Mouse (Mus musculus) v-Abl transformed pro-B cells (cell line): ENCODE data around the gene Haus4.

ENCODE experiments used
- in situ Hi-C, 2 experiments: fragments of 400-800 bp; cut with MboI; formaldehyde crosslinking; loops; one replicate each; pipeline ENCODE4 v1.15.1; 2025; ENCODE audit not compliant: unreplicated experiment in 2 of 2

Haus4 gene

DNA sequence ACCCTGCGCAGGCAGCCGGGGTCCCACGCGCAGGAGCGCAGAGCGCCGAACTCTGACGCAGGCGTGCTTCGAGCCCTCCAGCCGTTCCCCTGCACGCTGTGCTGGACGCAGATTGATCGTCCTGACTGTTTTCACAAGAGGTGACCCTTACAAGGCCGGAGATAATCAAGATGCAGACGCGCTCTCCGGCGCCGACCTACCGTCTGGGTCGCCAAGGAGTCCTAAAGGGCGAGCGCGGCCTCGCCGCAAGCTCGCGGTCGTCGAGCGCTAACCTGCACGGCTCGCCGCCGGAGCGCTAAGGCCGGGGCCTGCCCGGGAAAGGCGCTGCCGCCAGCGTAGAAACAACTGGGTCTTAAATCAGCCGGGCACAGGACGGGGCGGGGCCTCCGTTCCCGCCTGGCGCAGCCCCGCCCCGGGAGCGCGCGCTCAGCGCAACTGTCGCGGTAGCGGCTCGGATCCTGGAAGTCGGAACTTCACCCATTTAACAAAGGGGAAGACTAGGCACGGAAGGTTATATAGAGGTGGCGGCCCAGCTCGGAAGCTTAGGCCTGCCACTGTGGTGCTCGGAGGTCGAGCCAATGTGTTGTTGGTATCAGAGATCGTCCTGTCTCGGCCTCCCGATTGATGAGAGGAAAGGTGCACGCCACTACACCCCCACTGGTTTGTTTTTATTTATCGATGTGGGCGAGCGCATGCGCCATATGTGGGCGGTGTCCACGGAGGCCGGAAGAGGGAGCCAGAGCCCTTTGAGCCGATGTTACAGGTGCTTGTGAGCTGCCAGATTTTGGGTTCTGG, at the start of gene Haus4:
Gene Haus4, minus strand, starts transcription at position 642 of the 795 bp plus-strand sequence.
- in situ Hi-C loops, result no loop called here

DNA sequence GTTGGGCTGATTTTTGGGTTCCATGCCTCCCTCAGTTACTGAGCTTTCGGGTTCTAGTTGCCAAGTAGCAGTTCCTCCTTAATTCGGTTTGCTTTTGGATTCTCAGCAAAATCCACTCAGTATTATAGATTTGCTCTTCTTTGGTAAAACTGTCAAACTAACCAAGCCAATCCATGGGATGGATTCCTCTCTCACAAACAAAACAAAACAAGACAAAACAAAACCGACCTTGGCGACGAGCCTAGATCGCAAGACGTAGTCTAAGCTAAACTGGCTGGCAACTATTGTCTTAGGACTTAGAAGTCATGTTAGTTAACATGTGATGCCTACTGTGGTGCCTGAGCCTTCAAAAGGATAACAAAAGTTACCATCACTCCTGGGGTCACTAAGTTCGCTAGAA, 49.3 kb upstream of the Haus4 start:
- in situ Hi-C loops, result loop anchor here in 1 of 2 experiments (5.0 kb wide), 1 partner anchor 36 kb away; no protein-coding TSS in a partner anchor

DNA sequence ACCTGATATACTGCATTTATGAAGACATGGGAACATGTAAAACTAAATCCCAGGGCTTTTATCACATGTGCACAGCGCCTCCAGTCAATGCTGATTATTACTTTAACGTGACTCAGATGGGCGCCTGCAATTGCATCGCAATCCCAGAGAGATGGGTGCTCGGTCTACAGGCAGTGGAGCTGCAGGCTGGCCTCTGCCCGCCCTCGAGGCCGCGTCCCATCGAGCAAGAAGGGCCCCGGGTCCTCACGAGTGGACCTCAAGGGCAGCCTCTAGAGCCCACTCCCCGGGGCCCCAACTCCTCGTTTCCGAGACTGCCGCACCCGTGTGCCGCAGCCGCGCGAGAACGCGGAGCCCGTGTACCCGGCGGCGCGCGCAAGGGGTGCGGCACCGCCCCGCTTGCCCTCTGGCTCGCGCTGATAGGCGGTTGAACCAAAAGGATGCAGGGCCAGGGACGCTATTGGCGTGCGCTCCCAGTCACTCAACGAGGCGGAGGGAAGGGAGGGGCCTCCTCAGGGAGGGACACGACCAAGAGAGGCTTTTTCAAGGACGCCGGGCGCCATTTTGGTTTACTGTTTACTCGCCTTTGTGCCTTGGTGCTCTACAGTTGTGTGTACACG, 48.7 kb upstream of the Haus4 start:
- in situ Hi-C loops, result loop anchor here in 1 of 2 experiments (5.0 kb wide), 1 partner anchor 36 kb away; no protein-coding TSS in a partner anchor

DNA sequence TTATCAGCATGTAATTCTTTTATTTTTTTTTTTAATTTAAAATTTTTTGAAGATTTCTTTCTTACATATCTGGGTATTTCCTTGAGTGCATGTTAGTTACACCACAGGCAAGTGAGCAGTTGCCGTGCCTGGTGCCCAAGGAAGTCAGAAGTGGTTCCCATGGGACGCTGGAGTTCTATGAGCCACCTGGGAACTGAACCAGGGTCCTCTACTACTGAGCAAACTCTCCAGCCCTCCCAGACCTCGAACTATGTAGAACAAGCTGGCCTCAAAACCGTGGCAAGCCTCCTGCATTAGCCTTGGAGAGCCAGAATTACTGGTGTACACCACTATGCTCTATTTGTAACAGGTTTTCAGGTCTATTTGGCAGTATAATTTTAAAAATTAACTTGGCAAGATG, 48.2 kb upstream of the Haus4 start:
- in situ Hi-C loops, result loop anchor here in 1 of 2 experiments (5.0 kb wide), 1 partner anchor 35 kb away; no protein-coding TSS in a partner anchor

DNA sequence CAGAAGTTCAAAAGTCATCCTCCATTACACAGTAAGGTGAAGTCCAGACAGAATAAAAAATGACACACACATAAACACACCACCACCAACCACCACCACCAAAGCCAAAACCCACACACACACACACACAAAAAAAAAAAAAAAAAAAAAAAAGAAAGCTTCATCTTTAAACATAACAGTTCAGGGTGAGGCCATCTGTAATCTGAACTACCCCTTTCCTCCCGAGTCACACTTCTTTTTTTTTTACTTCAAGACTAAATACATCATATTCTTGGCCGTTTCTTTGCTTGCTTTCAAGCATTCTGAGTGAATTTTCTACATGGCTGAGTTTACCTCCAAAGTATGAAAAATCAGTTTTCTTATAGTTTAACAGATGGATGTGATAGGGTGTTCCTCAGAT, 47.2 kb upstream of the Haus4 start:
- in situ Hi-C loops, result loop anchor here in 1 of 2 experiments (5.0 kb wide), 1 partner anchor 34 kb away; no protein-coding TSS in a partner anchor

DNA sequence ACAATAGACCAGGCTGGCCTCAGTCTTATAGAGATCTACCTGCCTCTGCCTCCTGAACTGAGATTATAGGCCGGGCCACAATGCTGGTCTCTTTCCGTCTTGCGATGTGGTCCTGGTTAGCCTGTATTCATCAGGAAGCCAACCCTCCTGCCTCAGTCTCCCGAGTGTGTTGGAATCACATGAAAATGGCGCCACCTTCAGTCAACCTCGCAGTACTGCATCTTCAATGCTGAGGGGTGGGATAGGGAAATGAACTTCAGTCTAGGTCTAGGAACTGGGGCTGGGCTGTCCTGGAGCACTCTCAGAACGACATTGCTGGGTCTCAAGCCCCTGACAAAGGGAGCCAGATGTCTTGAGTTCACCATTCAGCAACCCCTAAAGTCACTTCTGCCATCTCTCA, 42.7 kb upstream of the Haus4 start:
- in situ Hi-C loops, result no loop called here

DNA sequence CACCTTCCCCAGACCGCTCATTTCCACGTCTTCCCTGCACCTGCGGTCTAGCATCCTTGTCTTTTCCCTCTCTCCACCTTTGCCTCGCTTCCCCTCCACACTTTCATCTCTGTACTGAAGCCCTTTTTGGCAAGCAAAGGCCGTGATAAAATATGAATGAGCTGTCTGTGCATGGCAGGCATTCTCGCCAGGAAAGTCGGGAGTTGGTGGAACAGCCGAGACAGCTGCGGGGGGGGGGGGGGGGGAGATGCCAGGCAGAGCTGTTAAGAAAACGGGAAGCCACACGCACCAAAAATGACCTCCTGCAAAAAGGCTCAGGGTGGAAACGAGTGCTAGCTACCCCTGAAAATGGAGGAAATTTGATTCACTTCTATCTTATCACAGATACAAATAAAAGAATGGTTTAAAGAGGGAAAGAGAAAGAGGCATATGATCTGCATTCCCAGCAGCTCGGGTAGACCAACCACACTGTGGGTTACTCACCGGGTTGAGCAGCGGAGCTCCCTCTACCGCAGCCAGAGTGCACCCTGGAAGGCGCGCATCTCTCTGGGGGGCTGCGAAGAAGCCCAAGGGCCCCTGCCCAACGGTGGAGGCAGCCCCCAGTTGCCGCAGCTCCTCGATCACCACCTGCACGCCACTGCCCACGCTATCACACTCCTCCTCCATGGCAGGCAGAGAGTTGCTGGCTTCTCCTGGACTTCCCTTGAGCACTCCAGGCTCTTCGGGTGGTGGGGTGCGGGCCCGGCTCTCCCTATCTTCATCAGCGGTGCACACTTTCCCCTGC, 40.4 kb upstream of the Haus4 start:
- in situ Hi-C loops, result no loop called here

DNA sequence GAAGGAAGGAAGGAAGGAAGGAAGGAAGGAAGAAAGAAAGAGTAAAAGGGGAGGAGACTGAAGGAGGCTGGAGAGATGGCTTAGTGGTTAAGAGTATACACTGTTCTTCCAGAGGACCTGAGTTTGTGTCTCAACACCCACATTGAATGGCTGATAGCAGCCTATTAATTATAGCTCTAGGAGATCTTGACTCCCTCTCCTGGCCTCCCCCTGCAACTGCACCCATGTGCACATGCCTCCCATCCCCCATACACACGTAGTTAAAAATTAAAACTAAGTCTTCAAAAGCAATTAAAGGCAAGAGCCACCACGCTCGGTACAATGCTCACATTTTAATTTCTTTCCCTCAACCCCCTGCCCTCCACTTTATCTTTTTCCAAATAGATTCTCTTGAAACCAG, 39.6 kb upstream of the Haus4 start:
- in situ Hi-C loops, result no loop called here

DNA sequence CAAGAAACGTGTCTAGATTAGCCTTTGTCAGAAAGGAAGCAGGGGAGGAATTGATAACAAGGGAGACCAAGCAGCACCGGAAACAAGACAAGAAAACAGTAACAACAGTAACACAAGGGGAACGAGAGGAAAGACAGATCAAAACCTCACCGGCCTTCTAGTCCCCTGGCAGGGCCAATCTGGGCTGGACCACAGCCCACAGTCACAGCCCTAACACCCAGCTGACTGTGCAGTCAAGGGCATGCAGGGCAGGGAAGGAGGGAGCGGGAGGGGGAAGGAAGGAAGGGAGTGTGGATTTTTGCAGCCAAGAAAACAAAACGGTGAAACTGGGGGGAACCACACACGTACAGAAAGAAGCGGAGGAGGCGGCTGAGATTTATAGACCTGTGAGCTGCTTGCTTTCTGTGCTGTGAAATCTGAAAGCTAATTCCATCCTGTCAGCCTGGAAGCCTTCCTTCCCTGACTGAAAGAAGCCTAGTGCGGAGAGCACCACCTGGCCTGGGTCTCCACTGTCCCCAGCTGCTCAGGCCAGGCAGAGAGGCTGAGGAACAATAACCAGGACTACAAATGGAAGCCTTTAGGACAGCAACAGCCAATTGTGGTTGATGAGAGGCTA, 38.0 kb upstream of the Haus4 start:
- in situ Hi-C loops, result no loop called here

DNA sequence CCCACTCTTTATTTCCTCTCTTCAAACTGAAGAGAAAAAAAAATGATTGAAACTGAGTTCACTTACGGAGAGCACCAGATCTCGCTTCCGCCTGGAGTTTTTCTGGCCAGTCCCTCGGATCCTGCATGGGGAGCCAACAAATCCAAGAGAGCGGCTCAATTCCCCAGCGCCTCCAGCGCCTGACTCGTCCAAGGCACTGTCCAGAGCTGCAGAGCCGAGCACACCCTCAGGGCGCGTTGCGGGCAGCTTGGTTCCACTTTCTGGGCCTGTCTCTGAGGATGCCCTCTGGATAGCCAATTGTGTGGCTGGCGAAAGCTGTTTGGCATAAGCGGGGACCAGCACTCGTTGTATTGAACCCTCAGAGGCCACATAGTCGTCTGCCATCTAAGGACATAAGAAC, 36.6 kb upstream of the Haus4 start:
- in situ Hi-C loops, result no loop called here

DNA sequence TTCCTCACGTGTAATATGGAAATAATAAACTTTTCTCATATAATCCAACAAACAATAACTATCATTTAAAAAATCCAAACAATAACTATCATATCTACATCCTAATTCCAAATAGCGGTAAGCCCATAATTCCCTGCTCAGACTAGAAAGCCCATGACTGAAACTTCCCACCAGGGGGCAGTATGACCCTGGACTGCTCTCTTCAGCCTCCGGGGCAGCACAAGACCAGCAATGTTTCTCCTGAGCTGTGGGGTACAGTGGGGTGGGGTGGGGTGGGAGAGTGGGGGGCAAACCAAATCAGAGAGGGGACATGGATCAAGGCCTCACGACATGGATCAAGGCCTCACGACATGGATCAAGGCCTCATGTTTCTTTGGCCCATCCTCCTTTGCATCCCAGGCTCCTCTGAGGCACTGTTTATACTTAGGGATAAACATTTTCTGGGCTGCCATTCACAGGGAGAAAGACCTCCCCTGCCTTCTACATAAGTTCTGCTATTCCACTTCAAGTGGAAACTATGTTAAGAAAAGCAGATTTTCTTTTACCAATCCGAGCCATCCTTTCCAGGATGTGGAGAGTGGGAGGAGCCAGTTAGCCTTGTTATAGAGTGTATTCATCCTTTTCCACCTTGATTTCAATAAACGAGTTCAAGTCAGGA, 29.4 kb upstream of the Haus4 start:
- in situ Hi-C loops, result no loop called here

DNA sequence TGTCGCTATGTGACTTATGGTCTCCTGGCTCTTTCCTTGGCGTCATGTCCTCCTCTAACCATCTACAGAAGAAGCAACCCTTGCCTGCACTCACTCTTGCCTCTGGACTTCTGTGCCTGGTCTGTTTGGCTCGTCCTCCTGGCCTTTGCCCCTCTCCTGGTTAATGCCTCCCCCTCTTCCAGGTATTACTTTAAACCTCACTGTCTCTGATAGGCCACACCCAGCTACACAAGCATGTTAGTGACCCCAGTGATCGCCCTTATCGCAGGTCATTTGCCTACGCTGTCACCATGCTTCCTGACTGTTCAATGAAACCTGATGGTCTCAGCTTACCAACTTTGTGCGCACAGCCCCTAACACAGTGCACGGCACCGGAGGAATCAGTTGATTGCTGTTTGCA, 28.1 kb upstream of the Haus4 start:
- in situ Hi-C loops, result no loop called here

DNA sequence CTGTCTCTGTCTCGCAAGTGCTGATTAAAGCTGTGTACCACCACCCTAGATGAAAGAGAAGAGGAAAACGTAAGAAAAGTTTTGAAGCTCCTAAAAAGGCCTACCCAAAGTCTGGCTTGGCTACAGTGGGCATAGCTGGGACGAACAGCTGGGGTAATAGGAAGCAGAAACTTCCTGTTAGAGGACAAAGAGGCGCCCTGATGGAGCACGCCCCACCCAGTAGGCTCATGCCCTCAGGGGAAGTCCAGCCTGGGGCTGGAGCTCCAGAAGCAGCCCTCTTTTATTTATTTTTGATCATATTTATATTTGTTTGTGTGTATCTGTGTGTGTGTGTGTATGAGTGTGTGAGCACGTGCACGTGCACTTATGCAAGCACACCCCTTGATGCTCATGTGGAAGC, 25.2 kb upstream of the Haus4 start:
- in situ Hi-C loops, result loop anchor here in 1 of 2 experiments (10.0 kb wide), 1 partner anchor 125 kb away; no protein-coding TSS in a partner anchor

DNA sequence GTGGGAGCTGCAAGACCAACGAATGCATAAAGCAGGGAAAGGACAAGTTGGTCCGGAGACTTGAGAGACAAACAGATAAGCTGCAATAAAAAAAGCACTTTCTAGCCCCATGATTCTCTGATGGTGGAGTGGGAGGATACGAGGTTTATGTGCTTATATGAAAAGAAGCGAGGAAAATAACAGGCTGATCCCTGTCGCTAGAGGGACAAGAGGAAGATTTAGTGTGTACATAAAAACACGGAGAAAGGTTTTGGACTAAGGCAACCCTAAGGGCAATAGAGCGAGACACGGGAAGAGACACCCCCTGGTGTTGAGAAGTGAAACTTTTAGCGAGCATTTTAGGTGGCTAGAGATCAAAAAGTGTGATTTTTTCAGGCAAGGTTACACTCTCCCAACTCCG, 23.6 kb upstream of the Haus4 start:
- in situ Hi-C loops, result loop anchor here in 1 of 2 experiments (10.0 kb wide), 1 partner anchor 127 kb away; no protein-coding TSS in a partner anchor

DNA sequence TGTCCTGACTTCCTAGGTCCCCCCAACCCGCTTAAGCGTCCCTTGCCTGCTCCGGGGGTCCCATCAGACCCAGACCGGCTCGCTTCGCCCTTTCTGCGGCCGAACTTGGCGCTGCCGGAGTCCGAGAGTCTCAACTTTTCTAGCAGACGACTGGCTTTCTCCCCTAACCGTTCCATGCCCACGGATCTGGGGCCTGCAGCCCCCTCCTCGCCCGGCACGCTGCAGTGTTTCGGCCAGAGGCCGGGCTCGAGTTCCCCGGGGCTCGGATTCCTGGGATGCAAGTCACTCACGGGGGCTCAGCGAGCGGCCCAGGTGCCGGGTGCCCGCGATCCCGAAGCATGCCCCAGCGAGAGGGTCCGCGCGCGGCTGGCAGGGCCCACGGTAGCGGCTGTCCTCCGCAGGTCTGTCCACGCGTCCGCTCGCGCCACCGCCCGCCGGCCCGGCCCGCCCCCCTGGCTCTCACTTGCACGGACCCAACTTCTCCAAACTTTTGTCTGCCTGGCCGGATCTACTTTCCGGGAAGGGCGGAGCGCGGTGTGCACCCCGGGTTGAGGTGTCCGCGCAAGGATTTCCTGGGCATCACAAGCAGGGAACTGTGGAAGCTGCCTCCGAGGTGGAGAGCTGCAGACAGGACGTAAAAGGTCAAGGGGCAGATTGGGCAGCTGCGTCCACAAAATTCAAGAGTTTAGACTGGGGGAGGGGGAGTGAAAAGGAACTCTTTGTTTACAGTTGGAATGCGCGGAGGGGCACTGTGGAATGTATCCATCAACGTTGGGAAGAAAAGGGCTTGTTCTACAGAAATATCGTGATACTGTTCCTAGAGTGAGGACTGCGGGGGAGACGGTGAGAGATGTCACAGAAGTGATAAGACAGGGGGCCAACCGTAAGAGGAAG, 22.9 kb upstream of the Haus4 start, which contains the start of gene Ajuba:
Gene Ajuba, minus strand, starts transcription at position 470 of the 894 bp plus-strand sequence.
- in situ Hi-C loops, result loop anchor here in 1 of 2 experiments (10.0 kb wide), 1 partner anchor 127 kb away; no protein-coding TSS in a partner anchor

DNA sequence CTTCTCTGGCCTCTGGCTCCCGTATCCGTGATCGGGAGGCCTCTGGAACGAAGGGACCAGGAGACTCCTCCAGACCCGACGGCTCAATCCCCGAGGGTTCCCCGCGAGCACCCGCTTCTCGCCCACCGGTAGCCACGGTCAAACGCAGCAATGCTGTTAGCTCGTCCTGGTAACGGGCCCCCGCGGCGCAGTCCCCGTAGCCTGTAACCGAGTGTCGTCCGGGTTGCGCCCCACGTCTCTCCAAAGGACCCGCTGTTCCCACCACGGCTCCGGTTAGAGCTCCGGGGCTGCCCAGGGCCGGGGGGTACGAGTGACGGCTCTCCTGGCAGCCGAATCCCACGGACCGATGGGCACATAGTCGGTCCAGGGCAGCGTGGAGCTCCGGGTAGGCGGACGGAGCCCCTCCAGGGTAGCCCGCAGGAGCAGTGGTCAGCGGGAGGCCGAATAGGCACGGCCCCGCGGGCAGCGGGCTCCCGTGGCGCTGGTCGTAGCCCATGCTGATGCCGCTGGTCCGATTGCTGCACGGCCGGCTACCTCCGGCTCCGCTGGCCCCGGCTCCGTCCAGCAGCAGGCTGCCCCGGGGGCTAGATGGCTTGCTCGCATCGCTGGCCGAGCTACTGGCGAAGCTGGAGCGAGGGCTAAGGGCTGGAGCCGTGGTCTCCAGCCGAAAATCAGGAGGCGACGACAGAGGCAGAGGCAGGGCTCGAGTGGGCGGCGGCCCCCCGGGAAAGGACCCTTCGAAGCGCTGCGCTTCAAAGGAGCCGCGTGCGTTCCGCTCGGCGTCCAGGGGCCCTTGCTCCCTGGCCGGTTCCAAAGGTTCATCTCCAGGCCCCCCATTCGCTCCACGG, 22.0 kb upstream of the Haus4 start:
- in situ Hi-C loops, result loop anchor here in 1 of 2 experiments (10.0 kb wide), 1 partner anchor 128 kb away; no protein-coding TSS in a partner anchor

DNA sequence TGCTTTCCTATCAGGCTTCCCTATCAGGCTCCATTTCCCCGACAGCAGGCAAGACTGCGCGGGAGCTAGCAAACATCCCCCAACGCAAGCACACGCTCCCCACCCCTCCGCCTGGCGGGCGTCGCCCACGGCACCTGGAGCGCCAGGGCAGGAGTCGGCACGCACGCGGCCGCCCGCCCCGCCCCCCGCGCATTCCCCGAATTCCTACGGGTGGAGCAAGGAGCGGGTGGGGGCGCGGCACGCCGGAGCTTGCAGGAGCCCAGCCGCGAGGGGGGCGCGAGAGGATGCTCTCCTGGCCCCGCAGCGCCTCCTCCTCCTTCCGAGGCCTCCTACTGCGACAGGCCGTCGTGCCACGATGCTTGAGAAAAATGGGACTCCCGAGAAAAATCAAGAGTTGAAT, 21.2 kb upstream of the Haus4 start:
- in situ Hi-C loops, result loop anchor here in 1 of 2 experiments (10.0 kb wide), 1 partner anchor 129 kb away; no protein-coding TSS in a partner anchor

DNA sequence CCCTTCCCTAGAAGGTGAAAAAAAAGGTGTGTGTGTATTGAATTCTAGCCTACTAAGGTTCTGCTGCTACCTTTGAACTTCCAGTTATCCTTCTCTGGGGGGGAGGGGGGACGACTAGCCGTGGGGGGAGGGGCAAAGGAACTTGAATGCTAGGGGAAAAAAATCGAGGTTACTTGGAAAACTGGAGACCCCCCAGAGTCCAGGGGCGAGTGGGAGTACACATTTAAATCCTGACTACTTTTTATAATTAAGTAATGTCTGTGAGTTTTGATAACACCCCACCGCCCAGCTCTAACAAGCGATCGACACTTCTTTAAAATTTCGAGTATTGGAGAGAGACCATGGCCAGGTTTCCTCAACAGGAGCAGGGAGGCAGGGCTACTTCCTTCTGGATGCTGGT, 20.6 kb upstream of the Haus4 start:
- in situ Hi-C loops, result loop anchor here in 1 of 2 experiments (10.0 kb wide), 1 partner anchor 130 kb away; no protein-coding TSS in a partner anchor
